In the genomic region with DNA sequence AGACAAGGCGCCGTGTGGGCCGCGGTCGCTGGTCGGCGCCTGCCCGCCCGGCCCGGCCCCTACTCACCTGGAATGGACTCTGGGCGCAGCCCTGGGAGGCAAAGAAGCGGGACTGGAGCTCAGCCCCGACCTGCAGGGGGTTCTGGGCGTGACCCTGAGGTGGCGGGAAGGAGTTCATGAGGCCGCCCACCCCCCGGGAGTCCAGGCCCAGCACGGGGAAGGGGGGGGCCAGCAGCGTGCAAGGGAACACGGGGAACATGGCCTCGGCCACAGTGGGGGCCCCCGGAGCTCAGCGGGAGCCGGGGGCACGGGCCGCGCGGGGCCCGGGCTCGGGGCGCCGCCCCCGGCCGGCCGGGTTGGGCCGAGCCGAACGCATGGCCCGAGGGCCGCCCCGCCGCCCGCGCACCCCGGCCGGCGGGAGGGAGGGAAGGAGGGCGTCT, we compare ENCODE assay signal across 8 mouse cellular contexts. TPM values are rescaled to one million over a fixed set of nuclear protein-coding genes. Genes with fewer than 3 reads are reported as not detected.
DNase-seq lines count a peak whose midpoint lies in the region; ATAC-seq and TF ChIP-seq lines count a peak whose summit lies in the region.

No protein-coding gene starts in this region.

- TF ChIP-seq CTCF in stomach, postnatal 0 days (IDR thresholded peaks at IDR 0.05; ENCODE audit: low read depth): peak; percentile 15; the same call in 1 of the 2 replicates

- H3K4me2 ChIP-seq in forebrain, embryonic 14.5 days (ENCODE audit: low read length): peak overlapping the region; percentile 98
- H3K4me2 ChIP-seq in hindbrain, embryonic 13.5 days: peak overlapping the region; percentile 98
- peak overlapping the region; percentile 92 for H3K4me2 ChIP-seq in limb, embryonic 12.5 days
- peak overlapping the region; percentile 96 for H3K4me2 ChIP-seq in midbrain, embryonic 13.5 days (replicated peaks)
- H3K4me2 ChIP-seq in stomach, postnatal 0 days (replicated peaks; ENCODE audit: low read depth): peak overlapping the region; percentile 96

- peak overlapping the region; percentile 68 for H3K27ac ChIP-seq in brown adipose tissue, adult 24 weeks (replicated peaks; ENCODE audit: low read depth, low read length)
- peak overlapping the region; percentile 99 for H3K27ac ChIP-seq in forebrain, embryonic 14.5 days (ENCODE audit: low read depth, low read length)
- H3K27ac ChIP-seq in hindbrain, embryonic 13.5 days: peak overlapping the region; percentile 100
- peak overlapping the region; percentile 99 for H3K27ac ChIP-seq in limb, embryonic 12.5 days
- H3K27ac ChIP-seq in midbrain, embryonic 13.5 days: peak overlapping the region; percentile 100
- H3K27ac ChIP-seq in stomach, postnatal 0 days (replicated peaks): peak overlapping the region; percentile 96

- peak overlapping the region; percentile 99 for H3K9ac ChIP-seq in forebrain, embryonic 14.5 days (ENCODE audit: low read length)
- H3K9ac ChIP-seq in hindbrain, embryonic 13.5 days: peak overlapping the region; percentile 100
- H3K9ac ChIP-seq in limb, embryonic 12.5 days (replicated peaks): peak overlapping the region; percentile 99
- peak overlapping the region; percentile 100 for H3K9ac ChIP-seq in midbrain, embryonic 13.5 days (replicated peaks)
- H3K9ac ChIP-seq in stomach, postnatal 0 days (ENCODE audit: low read length): peak overlapping the region; percentile 87

- peaks cover 5% of the 10 kb centered on the region for H3K4me1 ChIP-seq in brown adipose tissue, adult 24 weeks (ENCODE audit: control insufficient read depth, insufficient read depth, insufficient read length, low read length)
- peaks cover 32% of the 10 kb centered on the region for H3K4me1 ChIP-seq in forebrain, embryonic 14.5 days (ENCODE audit: control insufficient read depth, insufficient read depth, low read length)
- H3K4me1 ChIP-seq in hindbrain, embryonic 13.5 days (replicated peaks): peaks cover 53% of the 10 kb centered on the region
- peaks cover 46% of the 10 kb centered on the region for H3K4me1 ChIP-seq in limb, embryonic 12.5 days (replicated peaks)
- peaks cover 53% of the 10 kb centered on the region for H3K4me1 ChIP-seq in midbrain, embryonic 13.5 days (replicated peaks)
- H3K4me1 ChIP-seq in stomach, postnatal 0 days (replicated peaks; ENCODE audit: control insufficient read depth, insufficient read depth): peaks cover 11% of the 10 kb centered on the region

- 0% methylated on average over 30 of the region's 48 CpGs for WGBS in forebrain, embryonic 14.5 days
- 0% methylated on average over 10 of the region's 48 CpGs for WGBS in hindbrain, embryonic 13.5 days
- 0% methylated on average over 32 of the region's 48 CpGs for WGBS in limb, embryonic 12.5 days
- WGBS in midbrain, embryonic 13.5 days: 2% methylated on average over 21 of the region's 48 CpGs
- 1% methylated on average over 20 of the region's 48 CpGs for WGBS in stomach, postnatal 0 days

- H3K4me3 ChIP-seq in brown adipose tissue, adult 24 weeks (ENCODE audit: insufficient read depth, low read depth, low read length): peak overlapping the region; percentile 83
- peak overlapping the region; percentile 97 for H3K4me3 ChIP-seq in forebrain, embryonic 14.5 days (ENCODE audit: low read depth, low read length)
- peak overlapping the region; percentile 96 for H3K4me3 ChIP-seq in hindbrain, embryonic 13.5 days
- peak overlapping the region; percentile 98 for H3K4me3 ChIP-seq in limb, embryonic 12.5 days (replicated peaks)
- peak overlapping the region; percentile 96 for H3K4me3 ChIP-seq in midbrain, embryonic 13.5 days (replicated peaks)
- H3K4me3 ChIP-seq in stomach, postnatal 0 days (ENCODE audit: low read depth, low read length): peak overlapping the region; percentile 84

- DNase-seq in layer of hippocampus, adult 11-12 months (ENCODE audit: low spot score): peak; percentile 70
- DNase-seq in layer of hippocampus, postnatal 25 days (ENCODE audit: extremely low spot score in 1 of 2, low spot score in 1 of 2): no peak
- DNase-seq in forebrain, embryonic 14.5 days (ENCODE audit: low spot score): peak; percentile 64
- peak; percentile 69 for DNase-seq in stomach, postnatal 0 days (ENCODE audit: low spot score)

- peak; percentile 10 for ATAC-seq in forebrain, embryonic 14.5 days
- ATAC-seq in hindbrain, embryonic 13.5 days (ENCODE audit: low FRiP score): no peak
- ATAC-seq in limb, embryonic 12.5 days (ENCODE audit: insufficient number of reproducible peaks, insufficient read depth, low FRiP score, low TSS enrichment, low read depth): peak; percentile 16
- peak; percentile 24 for ATAC-seq in midbrain, embryonic 13.5 days
- ATAC-seq in stomach, postnatal 0 days (ENCODE audit: low FRiP score, low TSS enrichment): peak; percentile 29

- no peak for TF ChIP-seq EP300 in stomach, postnatal 0 days (optimal IDR thresholded peaks at IDR 0.05)

- no peaks in the 10 kb centered on the region for H3K27me3 ChIP-seq in forebrain, embryonic 14.5 days (replicated peaks; ENCODE audit: control insufficient read depth, insufficient read depth, low read length)
- no peaks in the 10 kb centered on the region for H3K27me3 ChIP-seq in hindbrain, embryonic 13.5 days
- H3K27me3 ChIP-seq in limb, embryonic 12.5 days: no peaks in the 10 kb centered on the region
- no peaks in the 10 kb centered on the region for H3K27me3 ChIP-seq in midbrain, embryonic 13.5 days
- no peaks in the 10 kb centered on the region for H3K27me3 ChIP-seq in stomach, postnatal 0 days (ENCODE audit: control insufficient read depth, insufficient read depth, low read length)

- peaks cover 54% of the 10 kb centered on the region for H3K36me3 ChIP-seq in forebrain, embryonic 14.5 days (ENCODE audit: control insufficient read depth, insufficient read depth, low read length)
- peaks cover 28% of the 10 kb centered on the region for H3K36me3 ChIP-seq in hindbrain, embryonic 13.5 days
- peaks cover 72% of the 10 kb centered on the region for H3K36me3 ChIP-seq in limb, embryonic 12.5 days
- peaks cover 27% of the 10 kb centered on the region for H3K36me3 ChIP-seq in midbrain, embryonic 13.5 days
- peaks cover 4% of the 10 kb centered on the region; the same call in 1 of the 2 replicates for H3K36me3 ChIP-seq in stomach, postnatal 0 days (ENCODE audit: control insufficient read depth, insufficient read depth, low read length)

- no peaks in the 10 kb centered on the region for H3K9me3 ChIP-seq in forebrain, embryonic 14.5 days (replicated peaks; ENCODE audit: control insufficient read depth, low read length)
- H3K9me3 ChIP-seq in hindbrain, embryonic 13.5 days: no peaks in the 10 kb centered on the region
- H3K9me3 ChIP-seq in limb, embryonic 12.5 days: no peaks in the 10 kb centered on the region
- no peaks in the 10 kb centered on the region for H3K9me3 ChIP-seq in midbrain, embryonic 13.5 days
- no peaks in the 10 kb centered on the region for H3K9me3 ChIP-seq in stomach, postnatal 0 days (ENCODE audit: control insufficient read depth, low read length)

RNA-seq across cellular contexts. Expression of a gene that starts 0.7 kb away (rescaled TPM):
- total RNA-seq in layer of hippocampus, postnatal 25 days (2021): 100 to 1,000 TPM; 272 to 282 TPM
- polyA plus RNA-seq in brown adipose tissue, adult 24 weeks (2012; ENCODE audit: insufficient read depth, insufficient read length, missing spikeins): 23.3 and 33.6 TPM in 2 replicates
- 53.1 and 54.1 TPM in 2 replicates for polyA plus RNA-seq in forebrain, embryonic 14.5 days (2014; fragmentation: Nextera tagmentation; extraction: Ambion mirVana)
- polyA plus RNA-seq in hindbrain, embryonic 13.5 days (2015; fragmentation: Nextera tagmentation; extraction: Ambion mirVana): 59.8 and 60.8 TPM in 2 replicates
- polyA plus RNA-seq in limb, embryonic 12.5 days (2016; fragmentation: Nextera tagmentation; extraction: Ambion mirVana): 120 and 123 TPM in 2 replicates
- polyA plus RNA-seq in midbrain, embryonic 13.5 days (2015; fragmentation: Nextera tagmentation; extraction: Ambion mirVana): 58.2 and 72.5 TPM in 2 replicates
- polyA plus RNA-seq in stomach, postnatal 0 days (2015; fragmentation: Nextera tagmentation; extraction: Ambion mirVana): 21.3 and 25.5 TPM in 2 replicates

RNA-seq across cellular contexts. Expression of a gene that starts 5.2 kb away (rescaled TPM):
- 100 to 1,000 TPM; 226 to 235 TPM for total RNA-seq in layer of hippocampus, postnatal 25 days (2021)
- polyA plus RNA-seq in brown adipose tissue, adult 24 weeks (2012; ENCODE audit: insufficient read depth, insufficient read length, missing spikeins): 0.55 and 0.58 TPM in 2 replicates
- polyA plus RNA-seq in forebrain, embryonic 14.5 days (2014; fragmentation: Nextera tagmentation; extraction: Ambion mirVana): 13.7 and 20.1 TPM in 2 replicates
- polyA plus RNA-seq in hindbrain, embryonic 13.5 days (2015; fragmentation: Nextera tagmentation; extraction: Ambion mirVana): 18.3 and 19.2 TPM in 2 replicates
- 3.1 and 6.4 TPM in 2 replicates for polyA plus RNA-seq in limb, embryonic 12.5 days (2016; fragmentation: Nextera tagmentation; extraction: Ambion mirVana)
- polyA plus RNA-seq in midbrain, embryonic 13.5 days (2015; fragmentation: Nextera tagmentation; extraction: Ambion mirVana): 10.8 and 11.9 TPM in 2 replicates
- 1.7 and 2.9 TPM in 2 replicates for polyA plus RNA-seq in stomach, postnatal 0 days (2015; fragmentation: Nextera tagmentation; extraction: Ambion mirVana)

RNA-seq across cellular contexts. Expression of a gene that starts 5.3 kb away (rescaled TPM):
- total RNA-seq in layer of hippocampus, postnatal 25 days (2021): 10 to 100 TPM; 51.0 to 57.8 TPM
- 12.4 TPM in 1 of 2 replicates, not detected in the other for polyA plus RNA-seq in brown adipose tissue, adult 24 weeks (2012; ENCODE audit: insufficient read depth, insufficient read length, missing spikeins)
- polyA plus RNA-seq in forebrain, embryonic 14.5 days (2014; fragmentation: Nextera tagmentation; extraction: Ambion mirVana): 65.0 and 68.5 TPM in 2 replicates
- polyA plus RNA-seq in hindbrain, embryonic 13.5 days (2015; fragmentation: Nextera tagmentation; extraction: Ambion mirVana): 66.8 and 73.4 TPM in 2 replicates
- 73.7 and 81.2 TPM in 2 replicates for polyA plus RNA-seq in limb, embryonic 12.5 days (2016; fragmentation: Nextera tagmentation; extraction: Ambion mirVana)
- 72.0 and 73.9 TPM in 2 replicates for polyA plus RNA-seq in midbrain, embryonic 13.5 days (2015; fragmentation: Nextera tagmentation; extraction: Ambion mirVana)
- 12.0 and 27.5 TPM in 2 replicates for polyA plus RNA-seq in stomach, postnatal 0 days (2015; fragmentation: Nextera tagmentation; extraction: Ambion mirVana)

RNA-seq across cellular contexts. Expression of a gene that starts 9.0 kb away (rescaled TPM):
- 10 to 100 TPM; 20.5 to 27.7 TPM for total RNA-seq in layer of hippocampus, postnatal 25 days (2021)
- polyA plus RNA-seq in brown adipose tissue, adult 24 weeks (2012; ENCODE audit: insufficient read depth, insufficient read length, missing spikeins): 5.9 and 26.0 TPM in 2 replicates
- polyA plus RNA-seq in forebrain, embryonic 14.5 days (2014; fragmentation: Nextera tagmentation; extraction: Ambion mirVana): 22.3 and 25.1 TPM in 2 replicates
- polyA plus RNA-seq in hindbrain, embryonic 13.5 days (2015; fragmentation: Nextera tagmentation; extraction: Ambion mirVana): 41.8 and 53.4 TPM in 2 replicates
- 33.0 and 34.4 TPM in 2 replicates for polyA plus RNA-seq in limb, embryonic 12.5 days (2016; fragmentation: Nextera tagmentation; extraction: Ambion mirVana)
- 39.8 and 40.8 TPM in 2 replicates for polyA plus RNA-seq in midbrain, embryonic 13.5 days (2015; fragmentation: Nextera tagmentation; extraction: Ambion mirVana)
- polyA plus RNA-seq in stomach, postnatal 0 days (2015; fragmentation: Nextera tagmentation; extraction: Ambion mirVana): 8.7 and 25.1 TPM in 2 replicates

RNA-seq across cellular contexts. Expression of a gene that starts 9.9 kb away (rescaled TPM):
- not detected for total RNA-seq in layer of hippocampus, postnatal 25 days (2021)
- polyA plus RNA-seq in brown adipose tissue, adult 24 weeks (2012; ENCODE audit: insufficient read depth, insufficient read length, missing spikeins): 14.1 TPM in 1 of 2 replicates, not detected in the other
- 0.34 and 0.74 TPM in 2 replicates for polyA plus RNA-seq in forebrain, embryonic 14.5 days (2014; fragmentation: Nextera tagmentation; extraction: Ambion mirVana)
- 0.45 and 1.1 TPM in 2 replicates for polyA plus RNA-seq in hindbrain, embryonic 13.5 days (2015; fragmentation: Nextera tagmentation; extraction: Ambion mirVana)
- 0.42 and 0.59 TPM in 2 replicates for polyA plus RNA-seq in limb, embryonic 12.5 days (2016; fragmentation: Nextera tagmentation; extraction: Ambion mirVana)
- 0.30 TPM in 1 of 2 replicates, not detected in the other for polyA plus RNA-seq in midbrain, embryonic 13.5 days (2015; fragmentation: Nextera tagmentation; extraction: Ambion mirVana)
- polyA plus RNA-seq in stomach, postnatal 0 days (2015; fragmentation: Nextera tagmentation; extraction: Ambion mirVana): 0.42 TPM in 1 of 2 replicates, not detected in the other

Comparison
In these comparisons a context has a peak if more than half of its experiments do, and no peak if none do; other contexts are left out.
1. DNase-seq: peak in layer of hippocampus, adult 11-12 months (single experiment), forebrain, embryonic 14.5 days (single experiment) and stomach, postnatal 0 days (single experiment); none in layer of hippocampus, postnatal 25 days (0 of 2).
2. Peak in every context shown above with its lines, with median percentiles within 50 percentile points of each other: H3K27ac ChIP-seq, H3K4me3 ChIP-seq, H3K4me2 ChIP-seq and H3K9ac ChIP-seq.